Mouse (Mus musculus): ENCODE measurements around the gene Tenm3. TPM values are rescaled to one million over a fixed set of nuclear protein-coding genes. Genes with fewer than 3 reads are reported as not detected.
A peak's percentile ranks its signal among the peaks of the same experiment; 100 is the strongest.

Gene Tenm3
- total RNA-seq, 2 experiments from 2014 or later, result 8.5 to 9.5 TPM

DNA sequence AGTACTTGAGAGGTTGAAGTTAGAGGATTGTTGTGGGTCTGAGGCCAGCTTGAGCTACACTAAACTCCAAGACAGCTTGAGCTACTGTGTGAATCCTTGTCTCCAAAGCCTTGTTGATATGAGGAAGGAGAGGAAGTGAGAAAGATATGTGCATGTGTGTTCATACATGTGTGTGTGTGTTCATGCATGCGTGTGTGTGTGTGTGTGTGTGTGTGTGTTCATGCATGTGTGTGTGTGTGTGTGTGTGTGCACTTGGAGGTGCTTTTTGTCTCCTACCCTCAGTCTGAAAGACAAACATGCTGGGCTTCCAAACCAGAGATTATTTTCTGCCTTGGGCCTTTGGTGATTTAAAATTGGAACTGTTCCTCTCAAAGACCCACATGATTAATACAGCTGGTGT, 184.5 kb downstream of the Tenm3 start:
- no peak for DNase-seq

DNA sequence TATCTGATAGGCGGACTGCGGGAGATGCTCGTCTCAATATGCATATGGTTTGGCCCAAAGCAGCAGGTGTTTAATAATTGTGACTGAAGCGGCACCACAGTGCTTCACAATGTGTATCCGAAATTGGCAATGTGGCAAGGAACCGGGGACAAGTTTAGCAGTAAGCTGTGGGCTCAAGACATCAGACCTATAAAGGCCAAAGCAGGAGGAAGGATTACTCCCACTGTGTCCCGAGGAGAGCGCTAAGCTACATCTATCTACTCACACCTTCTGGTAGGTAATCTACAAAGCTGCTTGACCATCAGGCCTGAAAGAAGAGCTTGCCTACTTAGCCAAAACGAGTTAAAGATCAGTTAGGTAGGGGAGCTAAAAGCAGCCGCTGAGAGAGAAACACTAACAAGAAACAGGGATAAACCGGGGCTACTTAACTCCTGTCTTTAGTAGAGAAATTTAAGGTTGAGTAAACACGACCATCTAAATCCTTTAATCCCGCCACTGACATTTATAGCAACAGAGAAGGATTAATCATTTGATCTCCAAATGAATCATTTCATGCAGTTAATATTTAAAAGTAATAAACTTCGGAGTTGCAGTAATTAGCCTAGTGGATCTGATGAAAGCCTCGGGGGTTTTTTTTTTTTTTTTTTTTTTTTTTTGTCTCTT, 188.2 kb downstream of the Tenm3 start:
- DNase-seq, result no peak

DNA sequence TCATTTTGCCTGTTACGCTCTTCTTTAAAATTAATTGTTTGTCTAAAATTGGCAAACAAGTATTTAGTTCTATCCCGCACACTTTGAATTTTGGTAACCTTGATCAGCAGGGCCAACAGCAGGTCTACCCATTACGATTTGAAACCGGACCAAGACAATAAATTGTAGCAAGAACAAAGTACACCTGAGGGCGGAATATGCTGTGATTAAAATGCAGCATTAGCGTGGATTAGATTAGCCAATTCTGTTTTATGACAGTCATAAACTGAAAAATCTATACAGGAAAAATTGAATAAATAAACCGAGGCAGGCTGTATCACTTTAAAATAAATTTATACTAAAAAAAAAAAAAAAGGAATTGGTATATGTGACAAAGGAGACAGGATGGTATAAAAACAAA, 193.9 kb downstream of the Tenm3 start:
- DNase-seq, result no peak

DNA sequence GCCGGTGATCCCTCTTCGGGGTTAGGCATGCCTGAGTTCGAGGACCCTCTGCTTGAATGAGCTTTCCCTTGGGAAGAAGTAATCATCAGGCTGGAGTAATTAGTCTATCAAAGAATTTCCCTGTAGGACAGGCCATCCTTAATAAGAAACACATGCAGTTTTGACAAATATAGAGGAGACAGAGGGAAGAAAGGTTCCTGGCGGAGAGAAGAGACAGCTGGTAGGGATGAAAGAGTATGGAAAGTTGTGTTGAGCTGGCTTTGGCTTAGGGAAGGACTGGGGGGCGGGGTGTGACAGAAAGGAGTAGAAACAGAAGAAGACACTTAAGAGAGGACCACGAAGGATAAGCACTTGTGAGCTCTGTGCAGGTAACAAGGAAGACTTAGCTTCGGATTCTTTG, 194.3 kb downstream of the Tenm3 start:
- no peak for DNase-seq

DNA sequence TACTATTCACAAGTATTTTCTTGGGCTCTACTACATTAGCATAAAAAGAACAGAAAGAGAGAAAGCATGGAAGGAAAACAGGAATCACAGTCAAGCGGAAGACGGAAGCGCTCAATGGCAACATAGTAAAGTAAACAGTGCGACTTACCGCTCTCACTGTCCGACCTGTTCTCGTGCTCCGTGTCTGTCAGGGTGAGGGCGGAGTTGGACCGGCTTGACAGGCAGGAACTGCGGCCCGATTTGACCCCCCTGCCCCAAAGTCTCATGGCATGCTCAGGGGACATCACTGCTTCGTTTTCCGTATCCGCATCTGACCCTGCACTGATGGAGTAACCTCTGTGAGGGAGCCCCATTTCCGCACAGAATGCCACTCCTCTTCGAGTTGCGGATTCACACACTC, 197.6 kb downstream of the Tenm3 start:
- DNase-seq, result no peak

DNA sequence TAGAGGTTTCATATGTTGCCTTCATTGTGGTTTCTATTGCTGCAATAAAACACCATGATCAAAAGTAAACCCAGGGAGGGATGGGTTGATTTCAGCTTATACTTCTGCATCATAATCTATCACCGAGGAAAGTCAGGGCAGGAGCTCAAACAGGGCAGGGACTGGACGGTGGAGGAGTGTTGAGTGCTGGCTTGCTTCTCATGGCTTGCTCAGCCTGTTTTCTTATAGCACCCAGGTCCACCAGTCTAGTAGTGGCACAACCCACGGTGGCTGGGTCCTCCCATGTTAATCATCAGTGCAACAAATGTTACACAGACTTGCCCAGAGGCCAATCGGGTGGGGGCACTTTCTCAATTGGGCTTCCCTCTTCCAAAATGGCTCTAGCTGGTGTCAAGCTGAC, 205.6 kb downstream of the Tenm3 start:
- no peak for DNase-seq

DNA sequence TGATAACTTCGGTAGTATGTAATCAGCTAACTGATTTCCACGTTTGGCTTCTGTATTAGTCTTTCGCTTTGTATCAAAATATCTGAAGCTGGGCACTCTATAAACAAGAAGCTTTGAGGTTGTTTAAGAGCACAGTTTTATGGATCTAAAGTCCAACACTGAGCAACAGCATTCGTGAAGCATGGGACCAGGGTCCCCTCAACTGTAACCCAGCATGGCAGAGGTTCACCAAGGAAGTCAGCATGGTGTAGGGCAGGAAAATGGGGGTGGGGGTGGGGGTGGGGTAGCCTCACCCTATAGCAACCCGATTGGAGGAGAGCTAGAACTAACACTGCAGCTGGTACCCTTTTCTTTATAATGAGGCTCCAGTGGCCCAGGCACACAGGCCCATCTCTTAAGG, 206.8 kb downstream of the Tenm3 start:
- no peak for DNase-seq

DNA sequence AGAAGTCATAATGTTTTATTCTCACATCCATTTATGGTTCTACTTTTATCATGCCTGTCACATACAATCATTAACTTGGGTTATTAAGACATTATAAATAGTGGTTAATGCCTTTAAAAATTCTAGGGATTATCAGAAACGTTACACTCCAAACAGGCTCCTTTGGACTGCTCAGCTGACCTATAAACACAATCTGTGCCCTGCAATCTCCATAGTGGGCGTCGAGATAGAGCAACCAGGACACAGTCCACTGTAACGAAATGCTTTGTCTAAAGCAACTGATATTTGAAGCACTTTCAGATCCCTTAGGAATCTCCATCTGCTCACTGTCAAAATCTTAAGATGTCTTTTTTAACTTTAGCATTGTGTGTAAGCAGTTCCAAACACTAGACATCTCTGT, 207.9 kb downstream of the Tenm3 start:
- no peak for DNase-seq

DNA sequence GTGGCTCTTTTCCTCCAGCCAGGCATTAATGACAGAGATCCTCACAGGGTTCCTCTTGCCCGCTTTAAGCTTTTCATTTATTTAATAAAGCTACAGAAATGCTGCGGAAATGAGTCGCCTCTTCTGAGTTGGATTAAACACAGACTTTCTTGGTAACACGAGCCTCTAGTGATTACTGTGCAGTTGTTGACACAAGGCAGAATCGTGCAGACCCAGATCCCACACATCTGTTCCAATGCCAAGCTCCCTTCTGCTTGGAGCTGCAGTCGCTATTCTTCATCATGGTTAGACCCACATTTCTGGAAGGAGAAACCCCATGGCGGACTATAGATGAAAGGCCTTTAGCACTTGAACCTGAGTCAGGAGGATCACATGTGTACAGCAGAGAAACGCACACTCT, 210.3 kb downstream of the Tenm3 start:
- DNase-seq, result no peak

DNA sequence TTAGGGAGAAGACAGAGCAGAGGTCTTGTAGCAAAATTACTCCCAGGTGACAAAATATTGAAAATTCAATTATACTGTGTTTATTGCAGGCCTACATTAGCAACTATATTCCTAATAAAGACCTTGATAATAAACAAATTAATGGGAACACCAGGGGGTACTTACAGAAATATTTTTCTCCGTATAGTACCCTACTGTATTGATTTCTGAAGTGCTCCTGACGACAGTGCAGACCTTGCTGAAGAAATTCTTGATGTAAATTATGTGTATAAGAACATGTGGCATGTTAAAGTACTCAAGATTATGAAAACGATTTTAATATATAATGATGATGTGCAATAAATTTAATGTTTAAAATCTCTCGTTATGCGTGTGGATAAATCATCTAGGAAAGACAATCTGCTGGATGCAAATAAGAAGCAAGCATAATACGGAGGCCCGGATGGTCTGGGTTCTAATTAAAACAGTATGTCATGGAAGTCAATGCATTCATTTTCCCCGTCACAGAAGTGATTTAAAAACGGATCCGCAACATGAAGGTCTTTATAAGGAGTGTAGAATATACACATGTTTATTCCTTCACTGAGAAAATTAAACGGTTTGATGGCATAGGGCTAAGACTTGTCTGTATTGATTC, 221.1 kb downstream of the Tenm3 start:
- no peak for DNase-seq

DNA sequence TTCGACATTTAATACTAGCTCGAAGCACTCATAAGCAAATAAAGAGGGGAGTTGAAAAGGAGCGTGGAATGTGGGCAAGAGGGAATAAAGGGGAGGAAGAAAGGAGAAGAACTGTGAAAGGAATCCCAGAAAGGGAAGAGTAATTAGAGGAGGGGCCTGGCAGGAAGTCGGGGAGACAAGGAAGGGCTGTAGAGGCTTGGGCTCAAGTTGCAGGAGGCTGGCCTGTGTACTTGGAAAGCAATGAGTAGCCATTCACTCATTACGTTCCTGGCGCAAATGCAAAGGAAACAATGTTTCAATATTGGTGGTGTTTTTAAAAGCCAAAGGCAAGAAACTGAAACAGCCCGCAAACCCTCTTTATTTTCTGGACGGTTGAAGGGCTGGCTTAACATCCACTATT, 228.7 kb downstream of the Tenm3 start:
- DNase-seq, result peak; percentile 13

DNA sequence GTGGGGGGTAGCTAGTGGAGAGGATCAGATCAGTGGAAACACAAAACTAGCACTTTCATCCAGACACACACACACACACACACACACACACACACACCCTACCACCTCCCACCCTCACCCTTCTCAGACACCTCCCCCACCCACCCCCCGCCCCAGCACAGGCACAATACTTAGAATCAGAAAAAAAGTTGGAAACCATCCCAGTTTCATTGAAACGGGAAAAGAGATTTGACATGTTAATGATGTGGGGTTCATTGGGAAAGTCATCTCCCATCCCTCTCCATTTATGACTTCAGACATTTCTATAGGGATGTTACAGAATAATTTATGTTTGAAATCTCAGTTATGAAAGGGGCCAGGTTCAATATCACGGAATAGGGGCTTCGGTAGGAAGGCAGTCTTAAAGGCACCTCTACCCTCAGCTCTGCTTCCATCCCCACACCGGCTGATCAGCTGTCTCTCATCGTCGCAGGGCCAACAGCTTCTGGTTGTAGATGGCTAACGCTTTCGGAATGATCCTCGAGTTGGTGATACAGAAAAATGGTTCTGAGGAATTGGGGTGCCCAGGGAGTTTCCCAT, 231.7 kb downstream of the Tenm3 start:
- DNase-seq, result no peak

DNA sequence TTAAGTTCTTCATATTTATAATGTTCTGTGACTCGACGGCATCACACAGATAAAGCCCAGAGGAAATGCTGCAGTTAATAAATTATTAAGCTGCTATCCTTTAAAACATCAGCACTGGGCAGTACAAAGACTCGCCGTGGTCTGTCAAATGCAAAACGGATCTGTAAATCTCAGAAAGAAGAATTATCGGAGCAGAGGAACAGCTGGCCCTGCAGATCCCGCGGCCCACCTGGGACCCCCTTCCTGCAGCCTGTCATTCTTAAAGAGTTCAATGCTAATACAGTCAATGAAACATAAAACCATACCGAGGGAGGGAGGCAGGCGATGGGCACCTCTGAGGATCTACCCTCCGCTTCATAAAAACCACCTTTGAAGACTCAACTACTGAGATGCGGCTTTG, 232.6 kb downstream of the Tenm3 start:
- no peak for DNase-seq

DNA sequence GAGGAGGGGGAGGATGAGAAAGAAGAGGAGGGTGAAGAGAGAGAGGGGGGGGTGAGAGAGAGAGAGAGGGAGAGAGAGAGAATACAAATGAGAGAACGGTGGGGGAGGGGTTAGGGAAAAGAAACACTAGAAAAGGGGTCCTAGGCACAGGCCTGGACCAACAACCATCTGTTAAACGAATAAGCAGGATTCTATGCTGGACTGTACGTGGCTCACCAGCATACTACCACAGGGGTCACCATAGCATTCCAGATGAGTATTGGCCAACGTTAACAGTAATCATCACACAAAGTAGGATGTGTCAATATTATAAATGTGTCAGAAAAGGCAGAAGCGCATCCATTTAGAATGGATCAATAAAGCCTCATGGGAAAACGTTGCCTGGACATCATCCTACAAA, 233.4 kb downstream of the Tenm3 start:
- DNase-seq, result no peak

DNA sequence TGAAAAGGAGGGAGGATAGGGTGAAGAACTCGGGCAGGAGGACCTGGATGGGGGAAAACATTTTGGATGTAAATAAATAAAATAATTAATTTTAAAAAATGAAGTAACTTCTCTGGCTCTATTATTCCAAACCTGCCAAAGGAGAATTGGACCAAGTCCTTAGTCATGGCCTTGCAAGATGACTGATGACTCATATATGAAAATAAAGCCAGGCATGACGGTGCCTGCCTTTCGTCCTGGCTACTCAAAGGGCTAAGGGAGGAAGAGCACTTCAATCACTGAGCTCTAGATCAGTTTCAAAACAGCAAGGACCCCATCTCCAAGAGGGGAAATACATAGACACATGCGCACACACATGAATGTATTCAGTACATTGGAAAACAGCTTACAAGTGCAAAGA, 234.1 kb downstream of the Tenm3 start:
- DNase-seq, result no peak

DNA sequence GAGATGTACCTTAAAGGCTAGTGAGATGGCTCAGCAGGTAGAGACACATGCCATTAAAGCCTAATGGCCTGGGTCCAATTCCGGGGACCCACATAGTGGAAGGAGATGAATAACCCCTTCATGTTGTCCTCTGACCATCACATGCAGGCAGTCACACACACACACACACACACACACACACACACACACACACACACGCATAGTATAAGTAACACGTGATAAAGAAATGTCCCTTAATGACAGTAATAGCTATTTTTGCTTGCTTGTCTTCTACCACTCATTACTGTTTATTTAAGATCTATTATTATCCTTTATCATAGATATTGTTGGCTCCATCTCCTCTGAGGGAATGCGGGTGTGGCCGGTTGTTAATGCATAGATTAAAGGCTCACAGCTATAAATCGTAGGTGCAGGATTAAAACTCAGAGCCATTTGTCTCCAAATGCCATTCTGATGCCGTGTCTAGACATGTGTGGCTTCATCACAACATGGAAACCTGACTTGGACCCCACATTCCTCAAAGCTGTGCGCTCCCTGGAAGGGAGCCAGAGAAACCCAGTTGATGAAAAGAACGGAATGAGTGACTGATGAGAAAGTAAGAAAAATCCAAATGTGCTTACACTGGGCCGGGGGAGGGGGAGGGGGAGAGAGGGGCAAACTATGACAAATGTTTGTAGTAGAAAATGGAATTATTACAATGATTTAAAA, 239.4 kb downstream of the Tenm3 start:
- DNase-seq, result no peak

DNA sequence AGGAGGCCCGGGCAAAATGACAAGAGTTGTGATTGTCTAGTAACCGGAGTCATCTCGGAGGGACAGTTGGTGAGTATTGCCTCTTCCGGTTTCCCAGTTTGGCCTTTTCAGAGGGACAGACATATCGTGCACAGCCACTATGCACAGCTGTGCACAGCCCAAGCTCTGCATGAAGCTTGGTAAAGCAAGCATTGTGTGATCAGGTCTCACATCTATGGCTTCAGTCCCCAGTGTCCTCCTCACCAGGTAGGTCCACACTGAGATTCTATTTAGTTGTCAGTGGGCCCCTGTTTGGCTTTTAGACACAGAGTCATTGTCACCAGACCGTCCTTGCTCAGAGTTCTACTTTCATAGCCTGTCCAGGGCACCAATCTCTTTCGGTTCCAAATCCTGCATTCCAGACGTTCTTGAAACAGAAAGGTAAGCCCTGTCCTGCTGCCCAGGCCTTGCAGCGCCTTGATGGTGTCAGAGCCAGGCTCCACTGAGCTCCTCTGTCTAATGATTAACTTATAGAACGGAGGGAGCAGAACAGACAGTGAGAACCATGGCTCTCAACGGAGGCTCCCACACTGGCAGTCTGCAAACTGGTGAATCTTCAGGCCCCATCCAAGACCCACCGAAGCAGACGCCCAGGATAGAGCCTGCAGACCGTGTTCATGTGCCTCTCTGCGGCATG, 240.4 kb downstream of the Tenm3 start:
- no peak for DNase-seq

DNA sequence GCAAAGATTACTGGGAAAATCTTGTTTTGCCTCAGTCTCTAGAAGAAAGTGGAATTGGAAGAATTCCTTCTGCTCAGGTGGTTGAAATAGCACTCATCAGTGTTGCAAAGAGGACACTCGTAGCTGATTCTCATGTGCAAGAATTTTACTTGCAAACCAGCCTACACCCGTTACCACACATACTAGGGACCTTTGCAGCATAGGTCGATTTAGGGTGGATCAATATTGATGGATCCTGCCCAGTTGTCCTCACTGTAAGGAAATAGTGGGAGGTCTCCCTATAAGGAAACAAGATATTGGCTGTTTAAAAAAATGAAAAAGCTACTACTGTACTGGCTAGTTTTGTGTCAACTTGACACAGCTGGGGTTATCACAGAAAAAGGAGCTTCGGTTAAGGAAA, 242.1 kb downstream of the Tenm3 start:
- DNase-seq, result no peak

DNA sequence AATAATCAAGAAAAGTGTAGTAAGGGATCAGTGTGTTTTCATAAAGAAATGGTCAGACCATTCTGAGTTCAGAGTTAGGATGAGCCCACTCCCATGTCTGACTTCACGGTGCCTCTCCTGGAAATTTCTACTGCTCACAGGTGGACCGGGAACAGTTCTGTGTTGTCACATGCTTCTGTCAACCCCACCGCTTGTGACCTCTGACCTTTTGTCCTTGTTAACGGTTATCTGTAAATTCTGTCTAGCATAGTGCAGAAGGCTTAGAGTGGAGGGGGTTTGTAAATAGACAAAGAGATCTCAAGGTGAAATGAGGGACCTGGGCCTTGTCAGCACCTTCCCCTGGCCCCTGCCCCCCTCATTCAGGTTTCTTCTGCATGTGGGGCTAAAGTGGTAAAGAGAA, 244.7 kb downstream of the Tenm3 start:
- no peak for DNase-seq

DNA sequence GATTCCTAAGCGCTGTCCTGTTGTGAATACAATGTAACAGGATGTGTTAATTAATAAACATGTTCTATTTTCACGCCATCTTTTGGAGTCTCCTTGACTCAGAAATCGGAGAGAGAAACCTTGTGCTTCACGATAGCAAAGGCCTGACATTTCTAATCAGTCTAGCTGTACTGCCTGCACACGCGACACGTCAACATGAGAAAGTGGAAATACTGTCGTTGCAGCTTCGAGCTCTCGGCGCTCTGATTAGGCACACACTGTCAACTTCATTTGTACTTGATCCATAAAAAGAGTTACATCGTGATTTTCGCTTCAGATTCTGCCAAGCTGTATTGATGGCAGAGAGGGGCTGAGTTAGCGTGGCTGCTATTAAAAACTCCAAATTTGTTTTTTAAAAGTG, 247.4 kb downstream of the Tenm3 start:
- no peak for DNase-seq

DNA sequence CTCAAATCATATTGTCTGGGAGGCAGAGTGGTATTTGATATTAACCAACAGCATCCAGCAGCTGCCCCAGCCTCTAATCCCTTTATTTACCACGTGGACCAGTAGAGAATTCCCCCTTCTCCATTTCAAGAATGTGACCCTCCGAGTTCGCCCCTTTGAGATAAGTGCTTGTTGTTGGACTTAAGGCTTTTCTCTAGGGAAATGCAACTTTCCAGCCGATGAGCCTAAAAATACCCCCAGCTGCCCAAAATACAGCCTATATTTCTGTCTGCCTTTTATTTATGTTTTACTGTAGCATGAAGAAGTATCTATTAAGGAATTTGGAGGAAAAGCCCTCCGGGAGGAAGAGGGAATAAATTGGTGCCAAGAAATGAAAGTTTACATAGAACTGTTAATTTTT, 251.9 kb downstream of the Tenm3 start:
- DNase-seq, result no peak

DNA sequence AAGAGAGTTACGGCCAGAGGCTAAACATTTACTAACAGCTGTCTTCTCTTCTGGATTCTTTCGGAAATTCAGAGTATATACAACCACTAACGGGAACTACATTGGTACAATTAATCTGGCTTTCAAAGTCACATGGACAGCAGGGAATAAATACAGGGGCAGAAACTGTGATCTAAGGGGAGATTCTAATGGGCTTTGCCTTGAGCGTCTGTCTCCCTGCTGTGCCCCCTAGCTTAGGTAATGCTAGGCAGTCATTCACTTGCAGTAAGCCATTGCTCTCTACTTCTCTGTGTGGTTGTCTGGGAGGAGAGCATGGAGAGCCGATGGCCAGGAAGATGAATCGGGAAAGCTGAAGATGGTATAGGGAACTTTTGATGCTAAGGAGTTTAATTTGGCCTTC, 264.0 kb downstream of the Tenm3 start:
- DNase-seq, result no peak

DNA sequence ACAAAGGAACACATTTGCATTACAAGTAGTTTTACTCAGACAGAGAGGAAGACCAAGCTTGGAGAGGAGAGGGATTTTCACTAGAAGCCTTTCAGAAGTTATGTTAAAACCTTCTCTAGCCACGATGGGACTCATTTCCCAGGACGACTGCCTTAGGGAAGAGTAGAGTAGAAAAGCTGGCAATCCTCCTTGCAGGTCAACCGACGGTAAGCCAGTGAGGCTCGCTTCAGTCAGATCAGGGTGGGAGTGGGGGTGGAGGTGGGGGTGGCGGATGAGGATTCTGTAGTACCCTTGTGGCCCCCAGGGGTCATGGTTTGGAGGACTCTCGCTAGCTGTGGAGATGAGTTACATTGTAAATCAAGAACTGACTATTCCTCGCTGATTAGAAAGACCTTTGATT, 264.6 kb downstream of the Tenm3 start:
- no peak for DNase-seq

Data from heart, postnatal 4 days (tissue).